Mouse (Mus musculus) heart, embryonic 16.5 days (tissue): ENCODE measurements around the gene C330007P06Rik. TPM values are rescaled to one million over a fixed set of nuclear protein-coding genes. Genes with fewer than 3 reads are reported as not detected.

Source experiments
- ATAC-seq: fragments of 200-750 bp; cut with Nextera tagmentation; replicated peaks from 2 replicates; pipeline ENCODE4 v1.8.0; 2017; ENCODE audit warnings: moderate number of reproducible peaks; ENCODE audit not compliant: insufficient read depth, low FRiP score; ENCODE audit errors: extremely low read depth
- H3K27ac ChIP-seq: fragments of 300-500 bp; sonication (generic); 2 replicates; pipeline ENCODE4 v1.5.1; 2014; ENCODE audit warnings: mild to moderate bottlenecking, low read length, control low read depth, moderate library complexity
- H3K27me3 ChIP-seq: fragments of 300-500 bp; sonication (generic); 2 replicates; pipeline ENCODE4 v1.6.1; 2014; ENCODE audit warnings: low read length, mixed read lengths; ENCODE audit not compliant: control insufficient read depth, insufficient read depth
- H3K36me3 ChIP-seq: fragments of 300-500 bp; sonication (generic); 2 replicates; pipeline ENCODE4 v1.6.1; 2014; ENCODE audit not compliant: control insufficient read depth, insufficient read depth
- H3K4me1 ChIP-seq: fragments of 300-500 bp; sonication (generic); 2 replicates; pipeline ENCODE4 v1.6.1; 2014; ENCODE audit warnings: low read length, mixed read lengths; ENCODE audit not compliant: control insufficient read depth, insufficient read depth
- H3K4me2 ChIP-seq: fragments of 300-500 bp; sonication (generic); 2 replicates; pipeline ENCODE4 v1.6.1; 2014; ENCODE audit warnings: low read depth, mild to moderate bottlenecking, control low read depth, low read length
- H3K4me3 ChIP-seq: fragments of 300-500 bp; sonication (generic); 2 replicates; pipeline ENCODE4 v1.5.1; 2014; ENCODE audit warnings: mild to moderate bottlenecking, control low read depth, low read length
- H3K9ac ChIP-seq: fragments of 300-500 bp; sonication (generic); 2 replicates; pipeline ENCODE4 v1.6.1; 2014; ENCODE audit warnings: low read length, control low read depth
- H3K9me3 ChIP-seq: fragments of 300-500 bp; sonication (generic); replicated peaks from 2 replicates; pipeline ENCODE4 v1.6.1; 2016; ENCODE audit warnings: low read length; ENCODE audit not compliant: control insufficient read depth
- WGBS: fragments of 180-500 bp; shearing (Covaris S2); extraction: QIAGEN DNeasy Blood & Tissue Kit; methylation state at CpG from one replicate; pipeline ENCODE4 v1.1.7; 2014; 5-methylcytosine and 5-hydroxymethylcytosine counted together
- polyA plus RNA-seq: library from polyadenylated mRNA; unstranded; fragments of >200 nt; fragmentation: Nextera tagmentation; extraction: Ambion mirVana; gene quantifications from 2 replicates; pipeline ENCODE4 v1.2.1, GENCODE M21; 2015

C330007P06Rik gene
- polyA plus RNA-seq, 1 experiment from 2014 or later: 20.4 TPM

- H3K27me3 ChIP-seq: no peaks in the 10 kb centered on the region
- no peak overlapping the region for H3K27ac ChIP-seq
- H3K9me3 ChIP-seq: no peaks in the 10 kb centered on the region
- WGBS: 87% methylated on average over 1 of the region's 1 CpGs
- H3K4me2 ChIP-seq: no peak overlapping the region
- H3K4me3 ChIP-seq: no peak overlapping the region
- ATAC-seq: no peak
- no peak overlapping the region for H3K9ac ChIP-seq
- no peaks in the 10 kb centered on the region for H3K4me1 ChIP-seq
- peaks cover 6% of the 10 kb centered on the region; the same call in 1 of the 2 replicates for H3K36me3 ChIP-seq
Measured at GRCm38 (mm10) chrX:36884719-36885118, 10.8 kb upstream of the C330007P06Rik start.

GRCm38 (mm10) chrX:36874704-36875128 lies 805 bp upstream of the C330007P06Rik start:
- H3K4me2 ChIP-seq: peak overlapping the region; percentile 70
- peak; percentile 52 for ATAC-seq
- no peaks in the 10 kb centered on the region for H3K27me3 ChIP-seq
- no peaks in the 10 kb centered on the region for H3K36me3 ChIP-seq
- peak overlapping the region; percentile 78 for H3K9ac ChIP-seq
- peak overlapping the region; percentile 79 for H3K27ac ChIP-seq
- peaks cover 2% of the 10 kb centered on the region; the same call in 1 of the 2 replicates for H3K4me1 ChIP-seq
- 9% methylated on average over 34 of the region's 36 CpGs for WGBS
- H3K4me3 ChIP-seq: peak overlapping the region; percentile 77
- no peaks in the 10 kb centered on the region for H3K9me3 ChIP-seq

GRCm38 (mm10) chrX:36874178-36874696 lies 326 bp upstream of the C330007P06Rik start:
- Histone ChIP-seq H3K9ac (peak overlapping the region; percentile 78), H3K9me3 (no peaks in the 10 kb centered on the region), H3K4me1 (peaks cover 2% of the 10 kb centered on the region; the same call in 1 of the 2 replicates), H3K4me3 (peak overlapping the region; percentile 77), H3K36me3 (no peaks in the 10 kb centered on the region), H3K4me2 (peak overlapping the region; percentile 70), H3K27ac (peak overlapping the region; percentile 79), H3K27me3 (no peaks in the 10 kb centered on the region)
- peak; percentile 94 for ATAC-seq
- WGBS: 15% methylated on average over 52 of the region's 57 CpGs

GRCm38 (mm10) chrX:36870372-36870771 lies 3.5 kb downstream of the C330007P06Rik start:
- Histone ChIP-seq H3K4me2 (no peak overlapping the region), H3K27me3 (no peaks in the 10 kb centered on the region), H3K9me3 (no peaks in the 10 kb centered on the region), H3K27ac (no peak overlapping the region), H3K36me3 (no peaks in the 10 kb centered on the region), H3K4me3 (no peak overlapping the region), H3K4me1 (peaks cover under 1% of the 10 kb centered on the region; the same call in 1 of the 2 replicates), H3K9ac (no peak overlapping the region)
- WGBS: 63% methylated on average over 3 of the region's 3 CpGs
- no peak for ATAC-seq

- WGBS: 49% methylated on average over 8 of the region's 8 CpGs
Measured at GRCm38 (mm10) chrX:36864609-36865328, 9.1 kb downstream of the C330007P06Rik start.

DNA sequence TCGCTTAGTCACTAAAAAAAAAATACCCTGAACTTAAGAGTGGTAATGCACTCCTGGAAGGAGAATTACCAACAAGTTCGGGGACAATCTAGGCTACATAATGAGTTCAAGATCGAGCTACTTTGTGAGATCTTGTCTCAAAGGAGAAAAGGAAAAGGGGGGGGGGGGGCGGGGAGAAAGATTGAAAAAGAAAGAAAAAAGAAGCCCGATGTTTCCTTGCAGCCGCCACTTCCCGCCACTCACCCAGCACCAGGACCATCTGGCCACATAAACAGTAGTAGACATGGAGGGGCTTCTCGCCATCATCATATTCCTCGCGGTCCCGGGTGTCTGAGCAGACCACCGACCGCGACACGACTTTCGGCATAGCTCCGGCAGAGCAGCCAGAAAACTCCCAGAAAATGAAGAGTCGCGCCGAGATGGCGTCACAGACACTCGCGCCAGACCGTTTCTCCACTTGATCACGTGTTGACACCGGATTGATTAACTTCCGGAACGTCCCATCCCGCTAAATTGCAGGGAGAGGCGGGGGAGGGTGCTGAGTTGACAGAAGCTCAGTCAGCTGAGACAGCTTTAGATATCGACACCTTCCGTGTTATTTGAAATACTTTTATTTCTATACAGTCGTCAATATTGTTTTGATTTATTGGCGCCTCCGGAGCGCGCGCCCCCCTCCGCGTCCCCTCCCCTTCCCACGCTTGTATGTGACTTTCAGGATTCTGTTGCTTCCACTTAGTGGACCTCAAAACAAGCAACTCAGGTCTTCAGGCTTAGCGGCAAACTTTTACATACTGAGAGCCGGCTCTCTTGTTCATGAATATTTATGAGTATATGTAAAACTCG lies 9.9 kb downstream of the C330007P06Rik start:
- Histone ChIP-seq H3K9ac (peak overlapping the region; percentile 69), H3K27ac (peak overlapping the region; percentile 78), H3K4me3 (peak overlapping the region; percentile 54), H3K4me1 (peaks cover 6% of the 10 kb centered on the region), H3K27me3 (no peaks in the 10 kb centered on the region), H3K4me2 (peak overlapping the region; percentile 61), H3K9me3 (no peaks in the 10 kb centered on the region), H3K36me3 (no peaks in the 10 kb centered on the region)
- peak; percentile 78 for ATAC-seq
- 13% methylated on average over 43 of the region's 44 CpGs for WGBS

More at GRCm38 (mm10) chrX:36864609-36865328, 9.1 kb downstream of the C330007P06Rik start:
- Histone ChIP-seq H3K27me3 (no peaks in the 10 kb centered on the region), H3K4me2 (peak overlapping the region; percentile 49), H3K27ac (no peak overlapping the region; the same call in 1 of the 2 replicates), H3K9me3 (no peaks in the 10 kb centered on the region), H3K36me3 (no peaks in the 10 kb centered on the region), H3K4me1 (peaks cover 6% of the 10 kb centered on the region), H3K4me3 (peak overlapping the region; percentile 54), H3K9ac (peak overlapping the region; percentile 64)
- ATAC-seq: no peak

DNA sequence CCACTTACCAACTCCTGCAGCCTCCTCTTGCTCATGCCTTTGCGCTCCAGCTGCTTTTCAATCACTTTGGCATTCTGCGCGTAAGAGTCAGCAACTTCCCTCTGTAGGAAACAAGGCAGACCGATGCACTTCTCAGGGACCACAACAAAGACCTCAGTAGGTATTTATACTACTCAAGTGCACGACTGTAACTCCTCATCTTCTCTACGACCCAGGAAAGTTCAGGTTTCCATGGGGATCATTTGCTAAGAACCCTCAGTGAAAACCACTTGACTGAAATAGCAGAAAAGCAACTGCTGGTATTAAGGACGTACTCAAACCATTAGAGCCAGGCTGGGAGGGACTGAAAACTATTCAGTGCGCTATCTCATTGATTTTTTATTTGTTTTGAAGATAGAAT lies 21.3 kb downstream of the C330007P06Rik start:
- no peak overlapping the region for H3K9ac ChIP-seq
- H3K4me2 ChIP-seq: no peak overlapping the region
- no peaks in the 10 kb centered on the region for H3K4me1 ChIP-seq
- ATAC-seq: no peak
- 74% methylated on average over 8 of the region's 8 CpGs for WGBS
- H3K27me3 ChIP-seq: no peaks in the 10 kb centered on the region
- peaks cover 3% of the 10 kb centered on the region; the same call in 1 of the 2 replicates for H3K36me3 ChIP-seq
- no peak overlapping the region for H3K4me3 ChIP-seq
- H3K27ac ChIP-seq: no peak overlapping the region
- H3K9me3 ChIP-seq: no peaks in the 10 kb centered on the region

- H3K9ac ChIP-seq: no peak overlapping the region
- H3K27me3 ChIP-seq: no peaks in the 10 kb centered on the region
- 78% methylated on average over 1 of the region's 1 CpGs for WGBS
- H3K4me3 ChIP-seq: no peak overlapping the region
- no peaks in the 10 kb centered on the region for H3K9me3 ChIP-seq
- no peak for ATAC-seq
- no peak overlapping the region for H3K4me2 ChIP-seq
- H3K36me3 ChIP-seq: peaks cover 1% of the 10 kb centered on the region; the same call in 1 of the 2 replicates
- no peak overlapping the region for H3K27ac ChIP-seq
- H3K4me1 ChIP-seq: no peaks in the 10 kb centered on the region
Measured at GRCm38 (mm10) chrX:36847152-36847551, 26.8 kb downstream of the C330007P06Rik start.
